Mouse (Mus musculus) embryonic fibroblast, embryonic 13.5 days (primary cell): ENCODE measurements at regions not wholly inside any gene's neighbourhood (a gene's known extent, or its start where the extent isn't known, plus 50 kb on each side); places are given as distances from the start of the nearest gene placed in this dataset.

Experiments
- CTCF ChIP-seq: IDR thresholded peaks from 2 replicates; pipeline ENCODE4 v1.5.1; 2011; ENCODE audit warnings: mild to moderate bottlenecking, control low read depth, low read length, moderate library complexity, borderline replicate concordance; ENCODE audit not compliant: insufficient read depth
- POLR2A ChIP-seq: IDR thresholded peaks from 2 replicates; pipeline ENCODE4 v1.6.1; 2011; ENCODE audit warnings: low read depth, mild to moderate bottlenecking, control low read depth, low read length, moderate library complexity

DNA sequence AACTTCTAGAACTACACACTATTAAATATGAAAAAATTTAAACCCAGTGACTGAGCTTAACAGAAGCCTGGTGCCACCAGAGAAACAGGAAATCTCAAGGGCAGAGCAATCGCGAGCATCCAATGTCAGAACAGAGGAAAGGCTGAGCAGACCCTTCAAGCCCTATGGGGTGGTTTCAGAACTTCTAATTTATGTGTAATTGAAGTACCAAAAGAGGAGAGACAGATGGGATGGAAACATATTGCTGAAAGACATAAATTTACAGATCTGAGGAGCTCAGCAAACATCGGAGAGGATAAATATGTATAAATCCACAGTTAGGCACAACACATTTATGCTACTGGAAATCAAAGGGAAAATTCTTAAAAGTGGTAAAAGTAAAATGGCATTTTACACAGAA is 637.6 kb downstream of the Rwdd3 start:
- no peak for TF ChIP-seq CTCF
- no peak for TF ChIP-seq POLR2A
